Mouse (Mus musculus): ENCODE data around the gene Chaf1a. TPM values are rescaled to one million over a fixed set of nuclear protein-coding genes. Genes with fewer than 3 reads are reported as not detected.

Gene Chaf1a
- polyA plus RNA-seq, 1 experiment from 2014 or later: 3.0 TPM

DNA sequence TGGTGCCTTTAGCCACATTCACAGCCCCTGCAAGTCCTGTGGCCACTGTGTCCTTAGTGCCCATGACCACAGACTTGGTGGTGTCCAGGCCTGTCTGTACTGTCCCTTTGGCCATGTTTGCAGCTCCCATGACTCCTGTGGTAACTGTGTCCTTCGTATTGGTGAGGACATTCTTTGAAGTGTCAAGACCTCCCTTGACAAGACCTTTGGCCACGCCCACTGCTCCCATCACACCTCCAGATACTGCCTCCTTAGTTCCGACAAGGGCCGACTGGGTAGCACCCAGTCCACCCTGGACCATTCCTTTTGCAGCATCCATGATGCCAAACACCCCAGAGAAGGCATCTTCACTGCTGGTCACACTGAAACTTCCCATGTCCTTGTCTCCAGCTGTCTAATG lies 66.7 kb downstream of the Chaf1a start:
- WGBS: 68% methylated on average over 4 of the region's 4 CpGs
- no peaks in the 10 kb centered on the region for H3K9me3 ChIP-seq (ENCODE audit: low read length)
- DNase-seq (ENCODE audit: low spot score) (no peak), ATAC-seq (no peak)
- H3K27me3 ChIP-seq (replicated peaks; ENCODE audit: insufficient read depth, low read length): no peaks in the 10 kb centered on the region
- no peak overlapping the region for H3K27ac ChIP-seq (ENCODE audit: low read length)
- H3K4me3 ChIP-seq (ENCODE audit: low read depth, low read length): no peak overlapping the region
- no peak overlapping the region for H3K9ac ChIP-seq (replicated peaks; ENCODE audit: low read depth)
- TF ChIP-seq EP300 (IDR thresholded peaks at IDR 0.05) (no peak), CTCF (IDR thresholded peaks at IDR 0.05) (no peak)
- peaks cover 10% of the 10 kb centered on the region; the same call in 1 of the 2 replicates for H3K36me3 ChIP-seq (ENCODE audit: insufficient read depth, low read length)
- H3K4me1 ChIP-seq (ENCODE audit: insufficient read depth, low read depth, low read length): no peaks in the 10 kb centered on the region
- no peak overlapping the region for H3K4me2 ChIP-seq (replicated peaks; ENCODE audit: low read depth, low read length)

DNA sequence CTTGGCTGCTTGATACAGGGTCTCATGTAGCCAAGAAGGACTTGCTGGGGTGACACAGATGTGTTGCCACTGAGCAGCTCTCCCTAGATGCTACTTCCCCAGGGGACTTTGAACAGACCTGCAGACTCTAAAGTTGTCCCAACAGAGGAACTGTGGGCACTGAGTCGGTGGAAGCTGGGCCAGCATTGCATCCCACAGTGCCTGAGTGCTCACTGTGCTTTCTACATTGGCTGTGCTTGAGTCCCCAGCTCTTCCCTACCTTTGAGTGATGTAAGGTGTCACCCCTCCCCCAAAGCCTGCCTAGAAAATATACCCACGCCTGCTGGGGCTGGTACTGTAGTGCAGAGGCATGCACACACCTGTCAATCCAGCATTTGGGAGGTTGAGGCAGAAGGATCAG lies 67.5 kb downstream of the Chaf1a start:
- H3K4me3 ChIP-seq (ENCODE audit: low read depth, low read length): no peak overlapping the region
- H3K27me3 ChIP-seq (replicated peaks; ENCODE audit: insufficient read depth, low read length): no peaks in the 10 kb centered on the region
- no peaks in the 10 kb centered on the region for H3K4me1 ChIP-seq (ENCODE audit: insufficient read depth, low read depth, low read length)
- H3K36me3 ChIP-seq (ENCODE audit: insufficient read depth, low read length): 0 out of 2 replicates have a peak, but pooled peaks cover 3% of the 10 kb centered on the region
- no peak for TF ChIP-seq CTCF (IDR thresholded peaks at IDR 0.05)
- no peak for TF ChIP-seq EP300 (IDR thresholded peaks at IDR 0.05)
- DNase-seq (ENCODE audit: low spot score): no peak
- ATAC-seq: no peak
- H3K4me2 ChIP-seq (replicated peaks; ENCODE audit: low read depth, low read length): no peak overlapping the region
- no peaks in the 10 kb centered on the region for H3K9me3 ChIP-seq (ENCODE audit: low read length)
- H3K27ac ChIP-seq (ENCODE audit: low read length): no peak overlapping the region
- WGBS: 65% methylated on average over 2 of the region's 2 CpGs
- no peak overlapping the region for H3K9ac ChIP-seq (replicated peaks; ENCODE audit: low read depth)

DNA sequence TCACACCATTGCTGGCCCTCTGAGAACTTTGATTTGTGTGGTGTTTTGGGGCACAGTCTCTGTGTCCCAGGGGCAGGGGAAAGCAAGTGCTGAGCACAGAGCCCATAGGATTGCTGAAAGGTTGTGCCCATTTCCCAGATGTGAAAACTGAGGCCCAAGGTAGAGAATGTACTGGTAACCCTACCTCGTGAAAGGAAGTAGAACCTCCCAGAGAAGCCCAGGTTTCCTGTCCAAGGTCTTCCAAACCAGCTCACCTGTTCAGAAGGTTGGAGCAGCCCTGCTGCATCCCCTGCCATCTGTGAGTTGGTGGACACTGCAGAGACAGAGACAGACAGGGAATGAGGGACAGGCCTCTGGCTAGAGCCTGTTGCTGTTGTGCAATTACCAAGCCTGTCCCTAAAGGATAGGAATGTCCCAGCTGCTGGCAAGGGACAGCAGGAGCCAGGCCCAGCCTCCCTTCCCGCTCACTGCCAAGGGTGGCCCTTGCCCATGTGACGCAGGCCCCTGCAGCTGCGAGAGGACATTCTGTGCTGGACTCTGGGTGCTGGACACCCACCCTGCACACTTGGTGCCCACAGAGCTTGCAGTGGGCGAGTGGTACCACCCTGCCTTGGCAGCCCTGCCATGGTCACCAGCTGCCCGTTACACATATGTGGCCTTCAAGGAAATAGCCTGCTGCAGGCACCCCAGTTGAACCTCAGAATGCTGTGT lies 68.2 kb downstream of the Chaf1a start:
- no peaks in the 10 kb centered on the region for H3K27me3 ChIP-seq (replicated peaks; ENCODE audit: insufficient read depth, low read length)
- no peaks in the 10 kb centered on the region for H3K9me3 ChIP-seq (ENCODE audit: low read length)
- 62% methylated on average over 6 of the region's 6 CpGs for WGBS
- no peak overlapping the region for H3K4me2 ChIP-seq (replicated peaks; ENCODE audit: low read depth, low read length)
- H3K4me3 ChIP-seq (ENCODE audit: low read depth, low read length): no peak overlapping the region
- no peaks in the 10 kb centered on the region for H3K4me1 ChIP-seq (ENCODE audit: insufficient read depth, low read depth, low read length)
- peak; percentile 89 for ATAC-seq
- peak overlapping the region; percentile 73 for H3K27ac ChIP-seq (ENCODE audit: low read length)
- TF ChIP-seq CTCF (IDR thresholded peaks at IDR 0.05) (no peak), EP300 (IDR thresholded peaks at IDR 0.05) (peak; percentile 93)
- peak; percentile 82 for DNase-seq (ENCODE audit: low spot score)
- no peak overlapping the region for H3K9ac ChIP-seq (replicated peaks; ENCODE audit: low read depth)
- H3K36me3 ChIP-seq (ENCODE audit: insufficient read depth, low read length): no peaks in the 10 kb centered on the region

DNA sequence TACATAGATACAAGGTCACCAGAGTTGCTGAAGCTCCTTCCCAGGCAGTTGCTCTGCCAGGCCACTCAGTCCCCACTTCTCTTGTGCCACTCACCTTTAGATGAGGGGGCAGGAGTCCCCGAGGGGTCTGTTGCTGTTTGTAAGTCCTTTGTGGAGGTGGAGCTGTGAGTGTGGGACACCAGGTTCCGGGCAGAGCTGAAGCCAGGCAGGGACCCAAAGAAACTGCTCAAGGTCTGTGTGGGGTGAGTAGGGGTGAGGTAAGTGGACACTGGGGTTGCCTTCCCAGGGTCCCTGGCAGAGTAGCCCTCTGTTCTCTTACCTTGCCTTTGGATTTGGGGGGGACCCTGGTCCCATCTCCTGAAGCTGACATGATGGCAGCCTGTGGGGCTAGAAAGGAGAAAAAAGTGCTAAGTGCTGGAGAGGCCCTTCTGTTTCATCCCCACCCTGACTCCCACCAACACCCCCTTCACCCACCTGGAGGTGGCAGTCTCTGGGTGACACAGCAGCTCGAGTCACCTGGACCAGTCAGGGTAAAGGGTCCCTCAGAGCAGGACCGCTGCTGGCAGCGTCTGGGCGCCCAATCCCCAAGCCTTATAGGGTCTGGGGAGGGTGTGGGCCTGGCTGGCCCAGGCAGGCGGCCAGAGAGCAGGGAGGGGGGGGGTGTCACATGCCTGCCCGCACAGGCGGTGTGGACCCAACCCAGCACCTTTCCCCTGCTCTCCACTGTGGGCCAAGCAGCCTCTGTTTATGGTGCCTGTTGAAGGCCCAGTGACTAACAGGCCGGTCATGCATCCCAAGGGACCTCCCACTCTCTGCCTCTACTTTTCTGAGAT lies 69.2 kb downstream of the Chaf1a start, which contains the start of gene Plin4:
TSS of gene Plin4 (minus strand) at position 585 of the 833 bp plus-strand sequence.
- ATAC-seq (no peak), DNase-seq (ENCODE audit: low spot score) (no peak)
- Histone ChIP-seq H3K4me3 (ENCODE audit: low read depth, low read length) (no peak within 1 kb of the TSS), H3K36me3 (ENCODE audit: insufficient read depth, low read length) (no peaks in the 10 kb centered on the region; the same call in 1 of the 2 replicates), H3K27ac (ENCODE audit: low read length) (peak within 1 kb of the TSS; percentile 73), H3K27me3 (replicated peaks; ENCODE audit: insufficient read depth, low read length) (no peaks in the 10 kb centered on the region), H3K9ac (replicated peaks; ENCODE audit: low read depth) (no peak within 1 kb of the TSS), H3K4me2 (replicated peaks; ENCODE audit: low read depth, low read length) (no peak within 1 kb of the TSS), H3K4me1 (ENCODE audit: insufficient read depth, low read depth, low read length) (no peaks in the 10 kb centered on the region), H3K9me3 (ENCODE audit: low read length) (no peaks in the 10 kb centered on the region)
- WGBS: 49% methylated on average over 7 of the region's 10 CpGs
- TF ChIP-seq CTCF (IDR thresholded peaks at IDR 0.05): no peak
- no peak for TF ChIP-seq EP300 (IDR thresholded peaks at IDR 0.05)

DNA sequence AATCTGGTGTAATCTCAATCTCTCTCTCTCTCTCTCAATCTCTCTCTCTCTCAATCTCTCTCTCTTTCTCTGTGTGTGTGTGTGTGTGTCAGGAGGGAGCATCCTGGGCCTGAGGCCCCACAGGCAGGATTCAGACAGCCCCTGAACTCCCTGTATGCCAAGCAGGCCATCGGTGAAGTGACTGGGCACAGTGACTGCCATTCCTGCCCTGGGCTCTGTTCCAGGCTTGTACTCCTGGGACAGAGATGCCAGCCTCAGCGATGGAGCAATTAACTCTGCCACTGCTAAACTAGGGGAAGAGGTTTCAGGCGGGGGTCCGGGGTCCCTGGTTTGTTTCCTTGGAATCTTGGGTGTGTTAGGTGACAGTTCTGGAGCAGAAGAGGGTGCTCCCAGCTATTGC lies 70.3 kb downstream of the Chaf1a start:
- Histone ChIP-seq H3K4me3 (ENCODE audit: low read depth, low read length) (no peak overlapping the region), H3K9ac (replicated peaks; ENCODE audit: low read depth) (no peak overlapping the region), H3K4me2 (replicated peaks; ENCODE audit: low read depth, low read length) (no peak overlapping the region), H3K36me3 (ENCODE audit: insufficient read depth, low read length) (no peaks in the 10 kb centered on the region; the same call in 1 of the 2 replicates), H3K9me3 (ENCODE audit: low read length) (no peaks in the 10 kb centered on the region), H3K4me1 (ENCODE audit: insufficient read depth, low read depth, low read length) (no peaks in the 10 kb centered on the region), H3K27ac (ENCODE audit: low read length) (no peak overlapping the region), H3K27me3 (replicated peaks; ENCODE audit: insufficient read depth, low read length) (no peaks in the 10 kb centered on the region)
- WGBS: 64% methylated on average over 4 of the region's 4 CpGs
- ATAC-seq (no peak), DNase-seq (ENCODE audit: low spot score) (no peak)
- no peak for TF ChIP-seq CTCF (IDR thresholded peaks at IDR 0.05)
- no peak for TF ChIP-seq EP300 (IDR thresholded peaks at IDR 0.05)

DNA sequence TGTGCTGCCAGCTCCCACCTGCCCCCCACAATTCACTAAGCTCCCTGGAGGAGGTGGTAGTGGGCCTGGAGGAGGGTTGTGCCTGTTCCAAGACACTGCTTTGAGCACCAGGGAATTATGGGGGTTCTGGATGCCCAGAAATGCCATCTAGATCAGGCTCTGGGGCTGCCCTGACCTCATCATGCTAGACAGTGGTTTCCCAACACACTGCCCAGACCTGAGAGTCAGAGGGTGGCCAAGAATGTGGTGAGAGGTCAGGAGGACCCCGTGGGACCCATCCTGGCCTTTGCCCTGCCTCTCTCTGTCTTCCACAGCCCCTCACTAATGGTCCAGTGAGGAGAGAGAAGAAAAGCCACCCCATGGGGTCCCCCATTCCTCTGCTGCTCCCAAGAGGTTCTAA lies 70.8 kb downstream of the Chaf1a start:
- H3K4me2 ChIP-seq (replicated peaks; ENCODE audit: low read depth, low read length): no peak overlapping the region
- no peaks in the 10 kb centered on the region for H3K27me3 ChIP-seq (replicated peaks; ENCODE audit: insufficient read depth, low read length)
- no peak for DNase-seq (ENCODE audit: low spot score)
- H3K9ac ChIP-seq (replicated peaks; ENCODE audit: low read depth): no peak overlapping the region
- no peak overlapping the region for H3K4me3 ChIP-seq (ENCODE audit: low read depth, low read length)
- no peak for ATAC-seq
- 50% methylated on average over 1 of the region's 1 CpGs for WGBS
- H3K27ac ChIP-seq (ENCODE audit: low read length): no peak overlapping the region
- H3K9me3 ChIP-seq (ENCODE audit: low read length): no peaks in the 10 kb centered on the region
- TF ChIP-seq CTCF (IDR thresholded peaks at IDR 0.05) (no peak), EP300 (IDR thresholded peaks at IDR 0.05) (no peak)
- H3K4me1 ChIP-seq (ENCODE audit: insufficient read depth, low read depth, low read length): no peaks in the 10 kb centered on the region
- H3K36me3 ChIP-seq (ENCODE audit: insufficient read depth, low read length): no peaks in the 10 kb centered on the region; the same call in 1 of the 2 replicates

Data from lung, postnatal 0 days (tissue).